Mouse (Mus musculus): ENCODE data around the gene Hdac1. TPM values are rescaled to one million over a fixed set of nuclear protein-coding genes. Genes with fewer than 3 reads are reported as not detected.
"Not testable (repeated sequence)": the region's sequence is repeated elsewhere in the genome, so short reads cannot be mapped to it uniquely, and the experiment has no call there.

Gene Hdac1
- polyA plus RNA-seq, 1 experiment from 2014 or later: 59.7 TPM

- CTCF ChIA-PET: no interaction called here
- no peak for DNase-seq (ENCODE audit: low read depth, low spot score)
- in situ Hi-C loops (cut with MboI; ENCODE audit: low pct_unique_long_range_greater_than_20kb): no loop called here
- no peaks in the 10 kb centered on the region for H3K27me3 ChIP-seq
- ATAC-seq: no peak
- no peak for TF ChIP-seq CTCF (IDR thresholded peaks at IDR 0.05)
- POLR2A ChIA-PET: no interaction called here
Measured at GRCm38 (mm10) chr4:129561184-129561583, 18.7 kb upstream of the Hdac1 start.

GRCm38 (mm10) chr4:129558321-129558955, 15.9 kb upstream of the Hdac1 start:
- in situ Hi-C loops (cut with MboI; ENCODE audit: low pct_unique_long_range_greater_than_20kb): no loop called here
- POLR2A ChIA-PET: no interaction called here

GRCm38 (mm10) chr4:129557256-129557808, 14.8 kb upstream of the Hdac1 start:
- DNase-seq (ENCODE audit: low read depth, low spot score): no peak

More at GRCm38 (mm10) chr4:129558321-129558955, 15.9 kb upstream of the Hdac1 start:
- no peak for ATAC-seq
- TF ChIP-seq CTCF (IDR thresholded peaks at IDR 0.05): no peak
- CTCF ChIA-PET: interaction anchor here (0.9 kb wide), 1 partner anchor 19 kb away, joined by 3 read pairs; no protein-coding TSS in a partner anchor
- no peaks in the 10 kb centered on the region for H3K27me3 ChIP-seq
- no peak for DNase-seq (ENCODE audit: low read depth, low spot score)

GRCm38 (mm10) chr4:129556532-129557223, 14.2 kb upstream of the Hdac1 start:
- H3K27me3 ChIP-seq: no peaks in the 10 kb centered on the region
- ChIA-PET POLR2A (no interaction called here), CTCF (no interaction called here)
- no peak for DNase-seq (ENCODE audit: low read depth, low spot score)
- no peak for TF ChIP-seq CTCF (IDR thresholded peaks at IDR 0.05)
- no peak for ATAC-seq
- in situ Hi-C loops (cut with MboI; ENCODE audit: low pct_unique_long_range_greater_than_20kb): no loop called here

More at GRCm38 (mm10) chr4:129557256-129557808, 14.8 kb upstream of the Hdac1 start:
- H3K27me3 ChIP-seq: no peaks in the 10 kb centered on the region
- no peak for TF ChIP-seq CTCF (IDR thresholded peaks at IDR 0.05)
- in situ Hi-C loops (cut with MboI; ENCODE audit: low pct_unique_long_range_greater_than_20kb): no loop called here
- ChIA-PET CTCF (no interaction called here), POLR2A (no interaction called here)
- ATAC-seq: no peak

DNA sequence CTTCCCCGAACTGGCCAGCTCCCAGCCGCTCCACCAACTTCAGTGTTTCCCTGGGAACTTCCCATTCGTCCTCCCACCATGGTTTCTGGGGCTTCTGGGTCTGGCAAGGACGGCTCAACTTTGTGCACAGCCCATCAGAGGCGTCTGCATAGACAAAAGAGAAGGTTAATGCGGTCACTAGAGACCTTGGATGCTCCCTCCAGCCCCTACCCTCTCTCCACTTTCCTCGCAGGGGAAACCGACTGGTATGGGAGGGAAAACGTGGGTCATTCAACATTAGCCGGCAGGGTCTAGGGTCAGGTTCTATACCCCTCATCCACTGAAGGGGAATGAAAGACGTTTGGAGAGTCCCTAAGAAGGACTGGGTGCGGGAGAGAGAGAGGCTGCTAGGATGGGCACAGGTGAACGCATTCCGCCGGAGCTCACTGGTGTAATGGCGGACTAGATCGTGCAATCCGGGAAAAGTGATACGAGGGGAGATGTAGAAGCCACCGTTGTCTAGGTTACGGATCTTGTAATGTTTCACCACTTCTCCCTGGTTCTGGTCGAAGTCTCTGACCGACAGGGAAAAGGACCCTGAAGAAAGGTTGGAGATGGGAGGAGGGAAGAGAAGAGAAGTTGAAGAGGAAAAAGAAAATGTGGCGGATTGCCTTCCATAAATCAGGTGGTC, 13.5 kb upstream of the Hdac1 start:
- CTCF ChIA-PET: no interaction called here
- TF ChIP-seq CTCF (IDR thresholded peaks at IDR 0.05): no peak
- DNase-seq (ENCODE audit: low read depth, low spot score) (no peak), ATAC-seq (no peak)
- in situ Hi-C loops (cut with MboI; ENCODE audit: low pct_unique_long_range_greater_than_20kb): no loop called here
- POLR2A ChIA-PET: no interaction called here
- no peaks in the 10 kb centered on the region for H3K27me3 ChIP-seq

GRCm38 (mm10) chr4:129555421-129555861, 12.9 kb upstream of the Hdac1 start:
- ChIA-PET CTCF (no interaction called here), POLR2A (interaction anchor here (1.2 kb wide), 1 partner anchor 13 kb away, joined by 3 read pairs; the partner anchor contains the start of gene Hdac1)
- ATAC-seq (no peak), DNase-seq (ENCODE audit: low read depth, low spot score) (no peak)
- TF ChIP-seq CTCF (IDR thresholded peaks at IDR 0.05): no peak
- no peaks in the 10 kb centered on the region for H3K27me3 ChIP-seq
- in situ Hi-C loops (cut with MboI; ENCODE audit: low pct_unique_long_range_greater_than_20kb): no loop called here

- H3K27me3 ChIP-seq; ATAC-seq; in situ Hi-C loops (cut with MboI; ENCODE audit: low pct_unique_long_range_greater_than_20kb); DNase-seq (ENCODE audit: low read depth, low spot score): not testable (repeated sequence)
- ChIA-PET CTCF (interaction anchor here (1.0 kb wide), 1 partner anchor 23 kb away, joined by 4 read pairs; no protein-coding TSS in a partner anchor), POLR2A (interaction anchor here (1.2 kb wide), 1 partner anchor 12 kb away, joined by 3 read pairs; the partner anchor contains the start of gene Hdac1)
Measured at GRCm38 (mm10) chr4:129554512-129554911, 12.0 kb upstream of the Hdac1 start.

DNA sequence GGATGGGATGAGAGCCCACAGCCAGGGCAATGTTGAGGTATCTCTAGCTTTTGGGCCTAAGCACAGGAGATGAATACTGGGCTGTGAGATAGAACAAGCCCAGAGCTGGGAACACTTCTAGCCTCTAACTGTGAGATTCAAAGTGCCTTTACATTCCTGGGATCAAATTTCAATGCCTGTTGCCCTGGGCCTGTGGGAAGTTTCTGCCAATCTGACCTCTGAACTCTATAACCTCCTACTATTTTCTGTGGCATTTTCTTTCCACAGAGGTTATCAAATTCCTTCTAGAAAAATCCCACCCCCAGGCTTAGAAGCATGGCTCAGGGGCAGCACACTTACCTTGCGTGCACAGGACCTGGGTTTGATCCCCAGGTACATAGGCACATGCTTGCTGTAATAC, 7.8 kb upstream of the Hdac1 start:
- no peak for TF ChIP-seq CTCF (IDR thresholded peaks at IDR 0.05)
- ATAC-seq: no peak
- ChIA-PET POLR2A (no interaction called here), CTCF (no interaction called here)
- in situ Hi-C loops (cut with MboI; ENCODE audit: low pct_unique_long_range_greater_than_20kb): no loop called here
- H3K27me3 ChIP-seq: no peaks in the 10 kb centered on the region
- DNase-seq (ENCODE audit: low read depth, low spot score): no peak

- H3K27me3 ChIP-seq: no peaks in the 10 kb centered on the region
- peak; percentile 9 for TF ChIP-seq CTCF (IDR thresholded peaks at IDR 0.05)
- in situ Hi-C loops (cut with MboI; ENCODE audit: low pct_unique_long_range_greater_than_20kb): no loop called here
- ChIA-PET POLR2A (no interaction called here), CTCF (interaction anchor here (1.2 kb wide), 1 partner anchor 59 kb away, joined by 4 read pairs; no protein-coding TSS in a partner anchor)
- ATAC-seq (no peak), DNase-seq (ENCODE audit: low read depth, low spot score) (no peak)
Measured at GRCm38 (mm10) chr4:129549306-129549705, 6.8 kb upstream of the Hdac1 start.

DNA sequence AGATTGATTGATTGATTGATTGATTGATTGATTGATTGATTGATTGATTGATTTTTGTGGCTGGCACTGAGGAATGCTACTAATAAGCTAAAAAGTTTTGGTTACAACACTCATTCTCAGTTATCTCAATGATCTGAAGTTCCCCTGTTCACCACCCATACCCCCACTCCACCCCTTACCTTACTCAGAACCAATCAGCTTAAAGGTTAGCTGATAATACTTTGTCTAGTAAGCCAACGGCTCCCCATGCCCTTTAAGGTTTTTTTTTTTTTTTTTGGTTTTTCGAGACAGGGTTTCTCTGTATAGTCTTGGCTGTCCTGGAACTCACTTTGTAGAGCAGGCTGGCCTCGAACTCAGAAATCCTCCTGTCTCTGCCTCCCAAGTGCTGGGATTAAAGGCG, 5.1 kb upstream of the Hdac1 start:
- DNase-seq (ENCODE audit: low read depth, low spot score); POLR2A ChIA-PET; H3K27me3 ChIP-seq; in situ Hi-C loops (cut with MboI; ENCODE audit: low pct_unique_long_range_greater_than_20kb); CTCF ChIA-PET; ATAC-seq: not testable (repeated sequence)
